Mouse (Mus musculus) megakaryocyte, adult 5-6 weeks (primary cell): ENCODE results near the gene Spdef. TPM values are rescaled to one million over a fixed set of nuclear protein-coding genes. Genes with fewer than 3 reads are reported as not detected.

Source experiments
- ATAC-seq: 2 replicates; pipeline ENCODE4 v1.8.0; 2016; ENCODE audit warnings: mild to moderate bottlenecking, inconsistent platforms; ENCODE audit not compliant: poor library complexity, severe bottlenecking
- total RNA-seq, 2 experiments: library from RNA; stranded (forward) in 1 of 2; stranded (reverse) in 1 of 2; fragments of 153-499, 151-499 nt in 1 of 2; fragments of 221-1000, 200-1000 nt in 1 of 2; gene quantifications; 2 replicates each; pipeline versions ENCODE4 v1.2.3 to v1.2.4; 2015 to 2017

Gene Spdef
- total RNA-seq, 2 experiments from 2014 or later = not detected

GRCm38 (mm10) chr17:27726527-27726926 lies 2.2 kb downstream of the Spdef start:
- no peak for ATAC-seq

DNA sequence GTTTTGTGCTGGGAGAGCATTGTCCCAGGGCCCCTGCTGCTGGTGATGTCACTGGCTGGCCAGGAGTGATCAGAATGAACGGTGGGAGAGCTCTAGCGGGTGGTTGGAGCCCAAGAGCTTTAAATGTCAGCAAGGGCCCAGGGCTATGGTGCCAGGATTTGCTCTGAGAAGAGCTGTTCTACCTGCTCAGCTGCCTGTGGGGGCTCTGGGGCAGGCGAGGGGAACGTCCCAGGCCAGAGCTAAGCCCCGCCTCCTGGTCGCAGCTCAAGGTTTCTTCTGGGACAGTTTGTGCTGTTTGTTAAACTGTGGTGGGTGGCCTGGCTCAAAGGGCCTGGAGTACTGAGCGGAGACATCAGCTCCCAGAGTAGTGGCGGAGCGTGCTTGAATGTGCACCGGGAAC lies 3.3 kb downstream of the Spdef start:
- ATAC-seq = no peak

DNA sequence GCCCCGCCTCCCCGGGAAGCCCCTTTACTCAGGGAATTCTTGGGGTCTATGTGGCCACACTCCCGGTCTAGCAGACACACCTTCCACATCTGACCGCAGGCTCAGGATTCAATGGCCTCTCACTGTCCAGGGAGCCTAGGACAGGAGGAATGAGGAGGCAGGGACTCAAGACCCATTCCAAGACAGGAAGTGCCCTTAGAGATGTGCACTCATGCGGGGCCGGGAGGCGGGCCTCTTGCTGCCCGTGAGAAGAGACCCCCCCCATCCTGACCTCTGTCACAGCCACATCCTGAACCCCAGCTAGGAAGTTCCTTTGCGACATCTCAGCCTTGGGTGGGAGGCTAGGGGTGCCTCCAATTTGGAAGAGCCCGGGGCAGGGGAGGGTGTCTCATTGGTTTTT lies 3.7 kb downstream of the Spdef start:
- no peak for ATAC-seq

- ATAC-seq = no peak
Observed at GRCm38 (mm10) chr17:27724327-27724726, 4.4 kb downstream of the Spdef start.

- ATAC-seq = no peak
Observed at GRCm38 (mm10) chr17:27721125-27721664, 7.6 kb downstream of the Spdef start.

- no peak for ATAC-seq
Observed at GRCm38 (mm10) chr17:27720326-27720725, 8.4 kb downstream of the Spdef start.

DNA sequence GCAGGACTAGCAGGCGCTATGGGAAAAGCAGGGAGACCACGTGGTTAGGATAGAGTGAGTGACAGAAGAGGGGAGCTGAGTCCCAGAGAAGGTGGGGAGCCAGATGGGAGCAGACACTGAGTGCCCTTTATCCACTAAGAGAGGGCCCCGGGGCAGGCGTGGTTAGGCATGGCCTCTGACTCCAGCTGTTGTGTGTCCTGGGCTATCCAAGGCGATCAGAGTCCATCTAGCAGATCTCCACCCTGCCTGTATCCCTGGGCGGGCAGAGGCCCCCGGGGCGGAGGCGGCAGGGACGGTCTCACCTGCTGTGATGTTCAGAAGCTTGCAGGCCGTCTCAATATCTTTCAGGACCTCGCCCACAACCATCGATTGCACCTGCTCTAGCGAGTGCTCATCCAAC lies 9.1 kb downstream of the Spdef start:
- ATAC-seq = no peak

- ATAC-seq = no peak
Observed at GRCm38 (mm10) chr17:27718250-27718649, 10.5 kb downstream of the Spdef start.

DNA sequence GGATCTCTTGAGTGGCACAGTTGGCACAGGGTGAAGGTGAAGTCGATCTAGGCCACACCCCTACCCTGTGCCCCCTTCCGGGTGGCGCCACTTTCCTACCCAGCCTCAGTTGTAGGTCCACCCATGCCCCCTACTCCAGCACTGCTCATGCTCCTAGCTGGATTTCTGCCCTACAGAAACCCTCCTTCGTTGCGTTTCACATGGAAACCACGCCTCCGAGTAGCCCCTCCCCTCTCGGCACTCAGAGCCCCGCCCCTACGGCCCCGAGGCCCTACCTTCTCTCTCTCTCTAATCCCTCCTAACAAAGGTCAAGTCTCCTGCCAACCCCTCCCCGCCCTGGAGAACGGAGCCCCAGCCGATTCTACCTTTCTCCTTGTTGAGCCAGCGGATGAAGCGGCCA lies 12.0 kb downstream of the Spdef start:
- no peak for ATAC-seq

DNA sequence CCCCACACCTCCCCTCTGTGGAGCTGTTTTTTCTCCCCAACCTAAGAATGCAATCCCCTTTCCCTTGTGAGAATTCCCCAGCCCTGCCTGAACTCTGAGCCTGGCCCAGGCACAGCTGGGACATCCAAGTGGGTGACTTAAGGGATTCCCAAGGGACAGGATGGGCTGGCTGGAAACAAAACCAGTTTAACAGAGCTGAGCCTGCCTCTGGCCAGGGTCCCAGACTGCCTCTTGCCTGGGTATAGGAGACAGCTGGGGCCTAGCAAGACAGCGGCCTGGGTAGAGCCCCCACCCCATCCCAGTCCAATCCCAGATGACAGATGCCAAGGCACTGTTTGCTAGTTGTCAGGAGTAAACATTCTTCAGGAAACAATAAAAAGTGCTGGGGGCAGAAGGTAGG lies 15.9 kb downstream of the Spdef start:
- no peak for ATAC-seq

GRCm38 (mm10) chr17:27709650-27710049 lies 19.1 kb downstream of the Spdef start:
- no peak for ATAC-seq

DNA sequence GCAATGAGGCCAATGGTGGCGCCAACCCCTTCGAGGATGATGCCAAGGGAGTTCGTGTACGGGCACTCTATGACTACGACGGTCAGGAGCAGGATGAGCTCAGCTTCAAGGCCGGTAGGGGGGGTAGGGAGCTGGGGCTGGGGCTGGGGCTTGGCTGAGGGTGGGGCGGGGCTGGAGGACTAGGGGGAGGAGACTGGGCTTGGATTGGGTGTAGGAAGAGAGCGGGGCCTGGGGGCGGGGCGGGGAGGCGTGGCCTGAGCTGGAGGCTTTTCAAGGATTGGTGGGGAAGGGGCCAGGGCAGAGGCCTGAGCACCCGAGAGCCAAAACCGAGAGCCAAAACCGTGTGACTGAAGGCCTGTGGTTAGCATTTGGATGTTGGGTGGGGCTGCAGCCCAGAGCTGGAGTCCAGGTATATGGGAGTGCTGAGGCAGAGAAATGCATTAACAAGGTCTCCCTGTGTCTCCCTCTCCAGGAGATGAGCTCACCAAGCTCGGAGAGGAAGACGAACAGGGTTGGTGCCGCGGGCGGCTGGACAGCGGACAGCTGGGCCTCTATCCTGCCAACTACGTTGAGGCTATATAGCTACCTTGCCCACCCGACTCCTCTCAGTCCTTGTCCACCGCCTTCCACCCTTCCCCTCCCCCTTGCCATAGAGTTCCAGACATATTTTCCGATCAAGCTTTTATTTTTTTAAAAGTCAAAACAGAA lies 20.6 kb downstream of the Spdef start:
- no peak for ATAC-seq

- no peak for ATAC-seq
Observed at GRCm38 (mm10) chr17:27705661-27706060, 23.1 kb downstream of the Spdef start.

- ATAC-seq = no peak
Observed at GRCm38 (mm10) chr17:27703961-27704621, 24.7 kb downstream of the Spdef start.

DNA sequence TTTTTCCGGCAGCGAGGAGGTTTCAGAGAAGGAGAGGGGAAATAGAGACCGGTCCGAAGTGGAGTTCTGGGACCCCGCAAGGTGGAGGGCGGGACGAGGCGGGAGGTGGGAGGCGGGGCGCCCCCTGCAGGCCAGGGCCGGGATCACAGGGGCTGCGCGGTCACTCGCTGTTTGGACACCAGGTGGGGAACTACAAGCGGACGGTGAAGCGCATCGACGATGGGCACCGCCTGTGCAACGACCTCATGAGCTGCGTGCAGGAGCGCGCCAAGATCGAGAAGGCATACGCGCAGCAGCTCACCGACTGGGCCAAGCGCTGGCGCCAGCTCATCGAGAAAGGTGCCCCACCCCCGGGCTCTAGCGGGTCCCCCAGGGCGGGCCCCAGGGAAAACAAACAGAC lies 26.2 kb downstream of the Spdef start:
- ATAC-seq = peak; percentile 71; the same call in 1 of the 2 replicates

- no peak for ATAC-seq
Observed at GRCm38 (mm10) chr17:27701856-27702255, 26.9 kb downstream of the Spdef start.

- no peak for ATAC-seq
Observed at GRCm38 (mm10) chr17:27700812-27701211, 27.9 kb downstream of the Spdef start.

GRCm38 (mm10) chr17:27699641-27700244 lies 29.0 kb downstream of the Spdef start:
- ATAC-seq = no peak

DNA sequence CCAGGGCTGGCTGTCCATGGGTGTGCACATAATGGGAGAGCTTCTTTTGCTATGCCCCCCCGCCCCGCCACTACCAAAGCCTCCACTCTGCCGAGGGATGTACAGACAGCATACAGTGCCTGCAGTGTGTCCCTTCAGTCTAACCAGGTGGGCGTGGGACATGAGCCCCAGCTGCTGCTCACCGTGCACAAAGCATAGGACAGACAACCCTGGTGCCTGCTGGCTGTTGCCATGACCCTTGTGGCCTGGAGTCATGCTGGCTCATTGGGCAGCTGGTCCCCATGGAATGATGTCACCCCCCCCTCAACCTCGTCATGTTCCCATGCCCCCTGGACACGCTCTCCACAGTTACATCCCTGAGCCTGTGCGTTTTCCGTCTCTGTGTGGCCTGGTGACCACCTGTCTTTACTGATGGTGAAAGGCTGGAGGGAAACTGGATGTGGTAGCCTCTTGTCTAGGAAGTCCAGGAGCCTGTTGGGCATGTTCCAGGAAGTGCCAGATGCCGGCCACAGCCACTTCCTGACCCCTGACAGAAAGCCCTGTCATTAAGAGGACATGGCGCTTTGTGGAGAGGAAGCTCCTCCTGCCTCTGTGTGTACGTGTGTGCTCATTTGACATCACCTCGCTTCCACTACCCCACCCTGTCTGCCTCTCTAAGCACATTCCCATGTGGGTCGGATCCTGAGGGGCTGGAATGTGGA lies 37.6 kb downstream of the Spdef start:
- ATAC-seq = no peak

DNA sequence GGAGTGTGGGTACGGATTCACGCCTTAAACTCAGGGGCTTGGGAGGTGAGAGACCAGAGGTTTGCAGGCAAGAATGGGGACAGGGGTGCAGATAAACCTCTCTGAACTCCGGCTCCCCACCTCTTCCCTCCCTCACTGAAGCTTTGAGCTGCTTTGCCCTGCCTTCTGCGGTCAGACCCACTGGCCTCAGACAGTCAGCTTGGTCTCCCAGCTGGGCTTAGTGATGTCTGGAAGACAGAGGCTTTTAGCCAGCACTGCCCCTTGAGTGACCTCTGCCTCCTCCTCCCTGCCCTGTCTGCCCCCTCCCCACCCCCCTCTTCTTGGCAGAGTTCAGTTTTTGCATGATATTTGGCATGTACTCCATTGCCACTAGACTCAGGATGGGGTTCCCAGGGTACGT lies 42.4 kb downstream of the Spdef start:
- no peak for ATAC-seq

GRCm38 (mm10) chr17:27685550-27685913 lies 43.2 kb downstream of the Spdef start:
- no peak for ATAC-seq
